Mouse (Mus musculus): Measurements from ENCODE around the gene Galnt2. TPM values are rescaled to one million over a fixed set of nuclear protein-coding genes. Genes with fewer than 3 reads are reported as not detected.

Galnt2 gene
- total and polyA plus RNA-seq, 3 experiments = 18.6 to 27.3 (median 23.6) TPM

GRCm38 (mm10) chr8:124394951-124395350 is 163.8 kb downstream of the Galnt2 start:
- Histone ChIP-seq H3K27ac (ENCODE audit: insufficient read depth, low read depth) (no peak overlapping the region), H3K79me2 (replicated peaks; ENCODE audit: control insufficient read depth, extremely low read depth, insufficient read depth, poor library complexity, severe bottlenecking) (no peaks in the 10 kb centered on the region), H3K36me3 (replicated peaks in 1 of 2; ENCODE audit: control insufficient read depth in 1 of 2, insufficient read depth in 1 of 2, low read length in 1 of 2) (no peaks in the 10 kb centered on the region), H3K4me2 (ENCODE audit: insufficient read depth, low read depth, poor library complexity, severe bottlenecking) (no peak overlapping the region), H3K9ac (ENCODE audit: insufficient read depth, low read depth) (no peak overlapping the region), H3K4me3 (replicated peaks in 1 of 3; ENCODE audit: low read depth in 2 of 3, low read length in 2 of 3, poor library complexity in 1 of 3) (no peak overlapping the region), H3K9me3 (replicated peaks; ENCODE audit: low read length) (peaks cover 6% of the 10 kb centered on the region), H3K27me3 (replicated peaks) (peaks cover 20% of the 10 kb centered on the region), H3K4me1 (ENCODE audit: control insufficient read depth in 1 of 2, insufficient read depth in 2 of 2) (0 out of 4 replicates have a peak, but pooled peaks cover 0 to 7% of the 10 kb centered on the region in 2 experiments)
- no peak for TF ChIP-seq POLR2A (IDR thresholded peaks at IDR 0.05; ENCODE audit: low read depth, low read length)
- no peak for TF ChIP-seq NELFE (IDR thresholded peaks at IDR 0.05; ENCODE audit: low read depth, low read length)
- TF ChIP-seq GABPA (IDR thresholded peaks at IDR 0.05; ENCODE audit: insufficient replicate concordance, low read depth, low read length) = no peak
- TF ChIP-seq E2F4 (IDR thresholded peaks at IDR 0.05; ENCODE audit: insufficient replicate concordance, low read depth, low read length) = no peak
- no peak for TF ChIP-seq MAX (IDR thresholded peaks at IDR 0.05; ENCODE audit: low read length)
- no peak for TF ChIP-seq BHLHE40 (IDR thresholded peaks at IDR 0.05; ENCODE audit: low read depth, low read length)
- no peak for TF ChIP-seq NRF1 (IDR thresholded peaks at IDR 0.05; ENCODE audit: low read depth, low read length)
- TF ChIP-seq ELF1 (IDR thresholded peaks at IDR 0.05; ENCODE audit: low read depth, low read length) = no peak
- TF ChIP-seq TCF12 (IDR thresholded peaks at IDR 0.05; ENCODE audit: low read depth, low read length) = no peak
- no peak for TF ChIP-seq RCOR1 (conservative IDR thresholded peaks at IDR 0.05; ENCODE audit: low read depth, low read length)
- no peak for TF ChIP-seq ZNF384 (IDR thresholded peaks at IDR 0.05; ENCODE audit: low read depth, low read length)
- no peak for TF ChIP-seq KAT2A (IDR thresholded peaks at IDR 0.05; ENCODE audit: insufficient replicate concordance, low read length)
- in situ Hi-C loops (cut with MboI; ENCODE audit: low pct_ligation_motif_present, low pct_unique_long_range_greater_than_20kb, low sequenced_read_pairs) = no loop called here
- dilution Hi-C loops (cut with MboI; ENCODE audit: extremely low pct_ligation_motif_present, extremely low pct_unique_long_range_greater_than_20kb, low sequenced_read_pairs) = no loop called here
- no peak for DNase-seq (ENCODE audit: extremely low read depth)

Other genes starting within 250 kb of the Galnt2 start
- 8.0 and 8.1 TPM in 2 replicates for gene Abcb10, start 248.3 kb upstream of the Galnt2 start, total RNA-seq (2012; rRNA removed)
- 8.5 and 8.9 TPM in 2 replicates for gene Abcb10, start 248.3 kb upstream of the Galnt2 start, total RNA-seq (2014; rRNA removed)
- gene Abcb10, start 248.3 kb upstream of the Galnt2 start, polyA plus RNA-seq (2012; ENCODE audit: insufficient read length, low read depth) = 7.3 and 8.1 TPM in 2 replicates
- gene Taf5l, start 210.0 kb upstream of the Galnt2 start, total RNA-seq (2012; rRNA removed) = 54.2 and 62.2 TPM in 2 replicates
- gene Taf5l, start 210.0 kb upstream of the Galnt2 start, total RNA-seq (2014; rRNA removed) = 68.1 and 75.8 TPM in 2 replicates
- gene Taf5l, start 210.0 kb upstream of the Galnt2 start, polyA plus RNA-seq (2012; ENCODE audit: insufficient read length, low read depth) = 53.9 and 63.0 TPM in 2 replicates
- gene Urb2, start 209.9 kb upstream of the Galnt2 start, total RNA-seq (2012; rRNA removed) = 26.4 and 33.7 TPM in 2 replicates
- 32.4 and 33.9 TPM in 2 replicates for gene Urb2, start 209.9 kb upstream of the Galnt2 start, total RNA-seq (2014; rRNA removed)
- gene Urb2, start 209.9 kb upstream of the Galnt2 start, polyA plus RNA-seq (2012; ENCODE audit: insufficient read length, low read depth) = 22.7 and 27.9 TPM in 2 replicates
- 1.2 and 3.1 TPM in 2 replicates for gene Pgbd5, start 208.3 kb downstream of the Galnt2 start, total RNA-seq (2012; rRNA removed)
- gene Pgbd5, start 208.3 kb downstream of the Galnt2 start, total RNA-seq (2014; rRNA removed) = 0.53 and 0.89 TPM in 2 replicates
- gene Pgbd5, start 208.3 kb downstream of the Galnt2 start, polyA plus RNA-seq (2012; ENCODE audit: insufficient read length, low read depth) = 3.1 and 3.9 TPM in 2 replicates

Data from CH12.LX (cell line).